Mouse (Mus musculus): ENCODE data around the gene Ap2a1. TPM values are rescaled to one million over a fixed set of nuclear protein-coding genes. Genes with fewer than 3 reads are reported as not detected.

Gene Ap2a1
- polyA plus RNA-seq, 1 experiment from 2014 or later: 74.2 TPM

DNA sequence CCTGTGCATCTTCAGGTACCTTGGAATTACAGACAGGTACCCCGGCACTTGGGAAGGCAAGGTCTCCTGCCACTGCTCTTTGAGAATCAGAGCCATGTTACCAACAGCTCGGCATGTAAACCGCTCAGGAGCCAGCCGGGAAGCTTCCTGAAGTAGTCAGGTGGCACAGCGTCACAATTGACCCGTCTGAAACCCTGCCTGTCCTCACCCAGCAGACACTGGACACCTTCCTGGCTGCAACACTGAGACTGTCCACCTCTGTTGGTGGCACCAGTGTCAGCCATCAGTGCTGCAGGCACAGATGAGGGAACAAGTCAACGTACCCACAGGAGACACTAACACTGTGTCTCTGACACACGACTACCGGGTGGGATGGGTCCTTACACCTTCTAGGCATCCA is 14.0 kb downstream of the Ap2a1 start:
- ATAC-seq (ENCODE audit: insufficient number of reproducible peaks, insufficient read depth, low FRiP score, low TSS enrichment, low read depth): no peak
- H3K27me3 ChIP-seq: no peaks in the 10 kb centered on the region
- H3K4me1 ChIP-seq (replicated peaks): no peaks in the 10 kb centered on the region
- no peaks in the 10 kb centered on the region for H3K9me3 ChIP-seq
- 87% methylated on average over 9 of the region's 9 CpGs for WGBS
- H3K36me3 ChIP-seq: peaks cover 82% of the 10 kb centered on the region
- no peak overlapping the region for H3K4me2 ChIP-seq
- no peak overlapping the region for H3K9ac ChIP-seq (replicated peaks)
- no peak overlapping the region for H3K27ac ChIP-seq
- H3K4me3 ChIP-seq (replicated peaks): no peak overlapping the region

- Histone ChIP-seq H3K27ac (no peak overlapping the region), H3K27me3 (no peaks in the 10 kb centered on the region), H3K9me3 (no peaks in the 10 kb centered on the region), H3K36me3 (peaks cover 82% of the 10 kb centered on the region), H3K4me2 (no peak overlapping the region), H3K9ac (replicated peaks) (no peak overlapping the region), H3K4me3 (replicated peaks) (no peak overlapping the region), H3K4me1 (replicated peaks) (no peaks in the 10 kb centered on the region)
- no peak for ATAC-seq (ENCODE audit: insufficient number of reproducible peaks, insufficient read depth, low FRiP score, low TSS enrichment, low read depth)
- 92% methylated on average over 2 of the region's 2 CpGs for WGBS
Measured at GRCm38 (mm10) chr7:44914396-44914795, 14.9 kb downstream of the Ap2a1 start.

DNA sequence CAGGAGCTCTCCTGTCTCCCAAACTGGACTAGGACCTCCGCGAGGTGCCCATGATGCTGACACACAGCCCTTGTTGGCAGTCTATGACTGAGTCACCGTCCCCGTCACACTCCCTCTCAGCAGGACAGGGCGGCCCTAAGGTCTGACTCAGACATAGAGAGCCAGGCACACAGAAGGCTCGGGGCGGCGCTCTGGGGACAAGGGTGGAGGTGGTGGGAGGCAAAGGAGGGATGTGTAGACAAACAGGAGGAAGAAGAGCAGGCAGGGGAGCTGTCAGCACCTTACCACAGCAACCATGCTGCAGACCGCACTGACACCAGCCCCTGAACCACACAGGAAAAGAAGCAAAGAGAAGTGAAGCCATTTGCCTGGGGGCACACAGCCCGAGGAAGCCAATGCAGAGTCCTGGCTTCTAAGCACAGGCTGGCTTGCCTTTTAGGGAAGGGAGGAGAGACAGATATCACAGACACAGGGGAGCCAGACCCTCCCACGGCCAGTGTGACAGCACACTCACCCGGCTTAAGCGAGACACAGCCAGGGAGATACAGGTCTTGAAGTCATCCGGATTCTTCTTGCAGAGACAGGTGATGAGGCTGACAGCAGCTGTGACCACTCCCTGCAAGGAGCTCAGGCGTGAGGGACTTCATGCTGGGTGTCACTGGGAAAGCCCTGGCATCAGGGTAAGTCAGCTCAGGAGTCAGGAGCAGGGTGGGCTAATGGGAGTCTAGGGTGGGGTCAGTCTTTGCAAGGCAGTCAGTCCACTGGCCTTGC is 20.4 kb downstream of the Ap2a1 start:
- Histone ChIP-seq H3K36me3 (peaks cover 100% of the 10 kb centered on the region), H3K27ac (no peak overlapping the region), H3K4me2 (no peak overlapping the region), H3K4me3 (replicated peaks) (no peak overlapping the region), H3K9ac (replicated peaks) (no peak overlapping the region), H3K4me1 (replicated peaks) (no peaks in the 10 kb centered on the region), H3K27me3 (no peaks in the 10 kb centered on the region), H3K9me3 (no peaks in the 10 kb centered on the region)
- WGBS: 86% methylated on average over 15 of the region's 15 CpGs
- no peak for ATAC-seq (ENCODE audit: insufficient number of reproducible peaks, insufficient read depth, low FRiP score, low TSS enrichment, low read depth)

- Histone ChIP-seq H3K36me3 (peaks cover 96% of the 10 kb centered on the region), H3K4me3 (replicated peaks) (no peak overlapping the region), H3K27ac (no peak overlapping the region), H3K9ac (replicated peaks) (no peak overlapping the region), H3K4me2 (no peak overlapping the region), H3K9me3 (no peaks in the 10 kb centered on the region), H3K27me3 (no peaks in the 10 kb centered on the region), H3K4me1 (replicated peaks) (peaks cover 19% of the 10 kb centered on the region)
- no peak for ATAC-seq (ENCODE audit: insufficient number of reproducible peaks, insufficient read depth, low FRiP score, low TSS enrichment, low read depth)
- 93% methylated on average over 20 of the region's 20 CpGs for WGBS
Measured at GRCm38 (mm10) chr7:44905430-44905829, 23.9 kb downstream of the Ap2a1 start.

- no peaks in the 10 kb centered on the region for H3K9me3 ChIP-seq
- peaks cover 73% of the 10 kb centered on the region for H3K36me3 ChIP-seq
- 17% methylated on average over 21 of the region's 21 CpGs for WGBS
- H3K9ac ChIP-seq (replicated peaks): peak overlapping the region; percentile 23; the same call in 1 of the 2 replicates
- ATAC-seq (ENCODE audit: insufficient number of reproducible peaks, insufficient read depth, low FRiP score, low TSS enrichment, low read depth): no peak
- H3K27ac ChIP-seq: peak overlapping the region; percentile 78
- peaks cover 36% of the 10 kb centered on the region for H3K4me1 ChIP-seq (replicated peaks)
- peak overlapping the region; percentile 53 for H3K4me2 ChIP-seq
- H3K4me3 ChIP-seq (replicated peaks): peak overlapping the region; percentile 27
- H3K27me3 ChIP-seq: no peaks in the 10 kb centered on the region
Measured at GRCm38 (mm10) chr7:44901230-44901722, 28.0 kb downstream of the Ap2a1 start.

- Histone ChIP-seq H3K4me2 (no peak overlapping the region), H3K9me3 (no peaks in the 10 kb centered on the region), H3K4me1 (replicated peaks) (peaks cover 36% of the 10 kb centered on the region), H3K4me3 (replicated peaks) (no peak overlapping the region), H3K36me3 (peaks cover 67% of the 10 kb centered on the region), H3K27ac (no peak overlapping the region), H3K9ac (replicated peaks) (no peak overlapping the region), H3K27me3 (no peaks in the 10 kb centered on the region)
- no peak for ATAC-seq (ENCODE audit: insufficient number of reproducible peaks, insufficient read depth, low FRiP score, low TSS enrichment, low read depth)
- WGBS: 91% methylated on average over 11 of the region's 11 CpGs
Measured at GRCm38 (mm10) chr7:44900632-44901031, 28.7 kb downstream of the Ap2a1 start.

DNA sequence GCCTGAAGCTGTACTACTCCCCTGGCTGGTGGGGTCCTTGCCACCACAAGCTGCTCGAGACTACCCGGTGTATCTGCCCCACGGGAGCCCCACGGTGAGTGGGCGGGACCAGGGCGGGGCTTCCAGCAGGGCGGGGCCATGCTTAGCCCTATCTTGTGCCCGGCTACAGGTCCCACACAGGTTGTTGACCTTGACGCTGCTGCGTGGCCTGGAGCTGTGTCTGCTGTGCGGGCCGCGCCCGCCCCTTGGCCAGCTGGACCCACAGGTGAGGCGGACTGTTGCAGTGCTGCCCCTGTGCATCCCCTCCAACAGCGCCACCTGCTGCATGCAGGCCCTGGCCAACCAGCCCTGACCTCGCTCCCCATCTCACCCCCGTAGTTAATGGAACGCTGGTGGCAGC is 30.7 kb downstream of the Ap2a1 start:
- no peak overlapping the region for H3K27ac ChIP-seq
- H3K4me3 ChIP-seq (replicated peaks): no peak overlapping the region
- H3K4me1 ChIP-seq (replicated peaks): peaks cover 41% of the 10 kb centered on the region
- no peaks in the 10 kb centered on the region for H3K27me3 ChIP-seq
- no peaks in the 10 kb centered on the region for H3K9me3 ChIP-seq
- 40% methylated on average over 19 of the region's 19 CpGs for WGBS
- ATAC-seq (ENCODE audit: insufficient number of reproducible peaks, insufficient read depth, low FRiP score, low TSS enrichment, low read depth): no peak
- H3K9ac ChIP-seq (replicated peaks): 0 out of 2 replicates have a peak overlapping the region, but pooled peaks have one; percentile 31
- H3K36me3 ChIP-seq: peaks cover 47% of the 10 kb centered on the region
- no peak overlapping the region for H3K4me2 ChIP-seq

DNA sequence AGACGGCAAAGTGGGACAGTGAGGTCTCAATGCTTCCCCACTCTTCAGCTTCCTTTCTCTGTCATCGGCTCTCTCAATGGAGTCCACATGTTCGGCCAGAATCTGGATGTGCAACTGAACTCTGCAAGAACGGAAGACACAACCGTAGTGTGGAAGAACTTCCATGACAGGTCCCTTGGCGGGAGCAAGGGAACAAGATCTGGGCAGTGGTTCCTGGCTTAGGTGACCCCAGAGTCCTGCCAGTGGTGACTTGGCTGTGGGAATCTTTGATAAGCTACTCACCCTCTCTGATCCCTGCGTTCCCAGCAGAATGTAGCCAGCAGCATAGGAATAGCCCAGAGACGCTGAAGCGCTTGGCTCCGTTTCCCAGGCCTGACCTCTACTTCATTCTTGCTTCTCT is 32.8 kb downstream of the Ap2a1 start:
- Histone ChIP-seq H3K9ac (replicated peaks) (peak overlapping the region; percentile 72), H3K4me3 (replicated peaks) (peak overlapping the region; percentile 62), H3K4me1 (replicated peaks) (peaks cover 42% of the 10 kb centered on the region), H3K36me3 (peaks cover 27% of the 10 kb centered on the region), H3K4me2 (peak overlapping the region; percentile 75), H3K27ac (peak overlapping the region; percentile 90), H3K9me3 (no peaks in the 10 kb centered on the region), H3K27me3 (no peaks in the 10 kb centered on the region)
- ATAC-seq (ENCODE audit: insufficient number of reproducible peaks, insufficient read depth, low FRiP score, low TSS enrichment, low read depth): no peak
- 38% methylated on average over 10 of the region's 10 CpGs for WGBS

DNA sequence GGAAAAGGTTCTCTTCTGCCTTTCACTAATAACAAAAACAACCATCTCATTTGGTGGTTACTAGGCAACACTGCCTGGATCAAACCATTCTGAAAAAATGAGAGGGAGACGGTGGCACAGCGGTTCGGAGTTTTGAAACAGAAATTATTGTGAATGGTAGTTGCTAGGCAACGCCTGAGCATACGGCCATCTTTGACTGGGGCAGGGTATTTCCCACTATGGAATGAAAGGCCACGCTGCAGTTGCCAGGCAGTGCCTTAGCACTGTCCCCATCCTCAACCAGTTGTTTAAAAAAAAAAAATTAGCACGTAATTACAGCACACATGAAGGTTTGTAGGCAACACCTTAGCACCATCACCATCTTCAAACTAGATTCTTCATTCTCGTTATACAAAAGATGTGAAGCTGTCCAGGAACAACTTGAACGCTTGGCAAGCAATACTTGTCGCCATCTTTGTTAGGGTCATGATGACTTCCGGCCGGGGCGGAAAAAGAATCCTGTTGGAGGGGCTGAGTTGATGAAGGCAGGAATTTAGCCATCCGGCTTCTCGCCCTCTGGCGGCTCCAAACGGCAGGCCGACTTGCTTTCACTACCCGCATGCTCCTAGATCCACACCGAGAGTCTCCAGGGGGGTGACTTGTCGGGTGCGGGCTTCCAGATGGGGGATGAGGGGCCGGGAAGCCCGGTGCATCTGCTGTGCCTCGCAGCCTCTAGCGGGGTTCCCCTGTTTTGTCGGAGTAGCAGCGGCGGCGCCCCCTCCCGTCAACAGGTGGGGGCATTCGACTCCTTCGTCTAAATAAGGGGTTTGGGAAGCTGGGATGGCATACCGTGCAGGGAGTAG is 33.5 kb downstream of the Ap2a1 start, which contains the start of gene Fuz:
Gene Fuz (plus strand): TSS at position 487 of the 842 bp plus-strand sequence.
- Histone ChIP-seq H3K9me3 (no peaks in the 10 kb centered on the region), H3K27me3 (no peaks in the 10 kb centered on the region), H3K4me3 (replicated peaks) (peak within 1 kb of the TSS; percentile 62), H3K9ac (replicated peaks) (peak within 1 kb of the TSS; percentile 72), H3K4me1 (replicated peaks) (peaks cover 42% of the 10 kb centered on the region), H3K4me2 (peak within 1 kb of the TSS; percentile 75), H3K27ac (peak within 1 kb of the TSS; percentile 90), H3K36me3 (peaks cover 27% of the 10 kb centered on the region)
- peak; percentile 35 for ATAC-seq (ENCODE audit: insufficient number of reproducible peaks, insufficient read depth, low FRiP score, low TSS enrichment, low read depth)
- 1% methylated on average over 34 of the region's 34 CpGs for WGBS

GRCm38 (mm10) chr7:44895206-44895592 is 34.1 kb downstream of the Ap2a1 start:
- no peak for ATAC-seq (ENCODE audit: insufficient number of reproducible peaks, insufficient read depth, low FRiP score, low TSS enrichment, low read depth)
- no peak overlapping the region for H3K9ac ChIP-seq (replicated peaks)
- no peaks in the 10 kb centered on the region for H3K9me3 ChIP-seq
- H3K4me2 ChIP-seq: peak overlapping the region; percentile 75
- H3K36me3 ChIP-seq: peaks cover 27% of the 10 kb centered on the region
- peaks cover 44% of the 10 kb centered on the region for H3K4me1 ChIP-seq (replicated peaks)
- peak overlapping the region; percentile 90 for H3K27ac ChIP-seq
- 67% methylated on average over 7 of the region's 7 CpGs for WGBS
- H3K27me3 ChIP-seq: no peaks in the 10 kb centered on the region
- H3K4me3 ChIP-seq (replicated peaks): peak overlapping the region; percentile 62

- H3K4me3 ChIP-seq (replicated peaks): no peak overlapping the region
- 84% methylated on average over 3 of the region's 3 CpGs for whole genome bisulfite sequencing
- H3K9ac ChIP-seq (replicated peaks): no peak overlapping the region
- H3K4me2 ChIP-seq: no peak overlapping the region
- ATAC-seq (ENCODE audit: insufficient number of reproducible peaks, insufficient read depth, low FRiP score, low TSS enrichment, low read depth): no peak
- H3K36me3 ChIP-seq: peaks cover 20% of the 10 kb centered on the region
- H3K4me1 ChIP-seq (replicated peaks): peaks cover 44% of the 10 kb centered on the region
- H3K9me3 ChIP-seq: no peaks in the 10 kb centered on the region
- no peaks in the 10 kb centered on the region for H3K27me3 ChIP-seq
- H3K27ac ChIP-seq: no peak overlapping the region
Measured at GRCm38 (mm10) chr7:44894175-44894574, 35.1 kb downstream of the Ap2a1 start.

All from limb, embryonic 12.5 days (tissue).